Mouse (Mus musculus) hindbrain, embryonic 15.5 days (tissue): ENCODE results near the gene Nms. TPM values are rescaled to one million over a fixed set of nuclear protein-coding genes. Genes with fewer than 3 reads are reported as not detected.

Experiments used
- ATAC-seq: fragments of 200-750 bp; cut with Nextera tagmentation; 2 replicates; pipeline ENCODE4 v1.8.0; 2017; ENCODE audit warnings: low read depth, moderate number of reproducible peaks, moderate TSS enrichment; ENCODE audit not compliant: low FRiP score
- H3K27ac ChIP-seq: fragments of 300-500 bp; sonication (generic); replicated peaks from 2 replicates; pipeline ENCODE4 v1.5.1; 2015; ENCODE audit warnings: mild to moderate bottlenecking, inconsistent platforms
- H3K27me3 ChIP-seq: fragments of 300-500 bp; sonication (generic); 2 replicates; pipeline ENCODE4 v1.6.1; 2015; ENCODE audit warnings: control low read depth, inconsistent platforms
- H3K36me3 ChIP-seq: fragments of 300-500 bp; sonication (generic); 2 replicates; pipeline ENCODE4 v1.6.1; 2015; ENCODE audit warnings: control low read depth, inconsistent platforms
- H3K4me1 ChIP-seq: fragments of 300-500 bp; sonication (generic); replicated peaks from 2 replicates; pipeline ENCODE4 v1.6.1; 2015; ENCODE audit warnings: control low read depth, inconsistent platforms
- H3K4me2 ChIP-seq: fragments of 300-500 bp; sonication (generic); 2 replicates; pipeline ENCODE4 v1.6.1; 2015; ENCODE audit warnings: moderate library complexity, mild to moderate bottlenecking, inconsistent platforms
- H3K4me3 ChIP-seq: fragments of 300-500 bp; sonication (generic); 2 replicates; pipeline ENCODE4 v1.5.1; 2015; ENCODE audit warnings: mild to moderate bottlenecking, inconsistent platforms
- H3K9ac ChIP-seq: fragments of 300-500 bp; sonication (generic); 2 replicates; pipeline ENCODE4 v1.6.1; 2015; ENCODE audit warnings: inconsistent platforms
- H3K9me3 ChIP-seq: fragments of 300-500 bp; sonication (generic); 2 replicates; pipeline ENCODE4 v1.6.1; 2016; ENCODE audit warnings: control low read depth, inconsistent platforms
- WGBS: fragments of 180-500 bp; shearing (Covaris S2); methylation state at CpG from one replicate; pipeline ENCODE4 v1.1.7; 2015; 5-methylcytosine and 5-hydroxymethylcytosine counted together
- polyA plus RNA-seq: library from polyadenylated mRNA; unstranded; fragments of >200 nt; fragmentation: Nextera tagmentation; extraction: Ambion mirVana; gene quantifications from 2 replicates; pipeline ENCODE4 v1.2.1, GENCODE M21; 2015

Gene Nms
- polyA plus RNA-seq, 1 experiment from 2014 or later = 1.5 TPM

DNA sequence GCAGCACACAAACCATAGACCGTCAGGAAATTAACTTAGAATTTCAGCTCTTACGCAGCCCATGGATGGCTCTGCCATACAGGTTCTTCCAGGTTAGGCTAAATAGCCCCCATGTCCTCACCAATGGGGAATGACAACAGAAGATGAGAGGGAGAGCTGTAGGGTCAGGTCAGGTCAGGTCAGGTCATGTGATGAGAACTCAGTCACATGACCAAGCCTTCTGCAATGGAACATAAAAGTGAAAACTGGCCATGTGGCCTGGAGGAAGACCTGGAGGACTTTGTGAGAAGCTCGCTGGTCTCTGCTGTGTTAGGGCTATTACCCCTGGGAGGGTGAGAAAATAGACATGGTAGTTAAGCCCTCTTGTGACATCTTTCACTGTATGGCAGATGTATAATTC is 17.5 kb downstream of the Nms start:
- Histone ChIP-seq H3K4me3 (no peak overlapping the region), H3K4me2 (no peak overlapping the region), H3K27me3 (no peaks in the 10 kb centered on the region), H3K9ac (no peak overlapping the region), H3K4me1 (no peaks in the 10 kb centered on the region), H3K27ac (no peak overlapping the region), H3K9me3 (no peaks in the 10 kb centered on the region), H3K36me3 (no peaks in the 10 kb centered on the region)
- 94% methylated on average over 3 of the region's 3 CpGs for WGBS
- ATAC-seq = no peak

DNA sequence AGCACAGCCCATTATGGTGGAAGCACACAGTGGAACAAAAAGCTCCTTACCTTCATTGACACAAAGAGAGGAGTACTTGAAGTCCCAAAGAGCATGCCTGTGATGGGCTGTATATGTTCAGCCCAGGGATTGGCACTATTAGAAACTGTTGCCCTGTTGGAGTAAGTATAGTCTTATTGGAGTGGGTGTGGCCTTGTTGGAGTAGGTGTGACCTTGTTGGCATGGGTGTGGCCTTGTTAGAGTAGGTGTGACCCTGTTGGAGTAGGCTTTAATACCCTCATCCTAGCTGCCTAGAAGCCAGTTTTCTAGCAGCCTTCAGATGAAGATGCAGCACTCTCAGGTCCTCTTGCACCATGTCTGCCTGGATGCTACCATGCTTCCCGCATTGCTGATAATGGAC is 30.2 kb downstream of the Nms start:
- whole genome bisulfite sequencing = 95% methylated on average over 1 of the region's 1 CpGs
- H3K27me3 ChIP-seq = no peaks in the 10 kb centered on the region
- H3K9ac ChIP-seq = no peak overlapping the region
- H3K36me3 ChIP-seq = no peaks in the 10 kb centered on the region
- no peaks in the 10 kb centered on the region for H3K4me1 ChIP-seq
- H3K27ac ChIP-seq = no peak overlapping the region
- no peak overlapping the region for H3K4me3 ChIP-seq
- ATAC-seq = no peak
- H3K4me2 ChIP-seq = no peak overlapping the region
- H3K9me3 ChIP-seq = no peaks in the 10 kb centered on the region

DNA sequence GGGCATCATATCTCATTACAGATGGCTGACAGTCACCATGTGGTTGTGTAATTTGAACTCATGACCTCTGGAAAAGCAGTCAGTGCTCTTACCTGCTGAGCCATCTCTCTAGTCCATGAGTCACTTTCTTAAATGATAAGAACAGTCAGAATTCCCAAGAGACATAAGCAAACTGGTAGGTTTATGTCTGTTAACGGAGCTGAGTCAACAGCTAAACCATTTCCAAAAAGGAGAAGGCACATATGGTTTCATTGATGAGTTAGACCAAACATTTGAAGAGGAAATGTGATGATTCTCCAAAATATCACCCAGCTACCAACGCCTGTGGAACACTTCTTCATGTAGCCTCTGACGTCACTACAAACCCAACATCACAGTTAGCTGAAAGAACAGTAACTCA is 32.8 kb downstream of the Nms start:
- no peaks in the 10 kb centered on the region for H3K9me3 ChIP-seq
- no peak for ATAC-seq
- H3K4me2 ChIP-seq = no peak overlapping the region
- no peaks in the 10 kb centered on the region for H3K4me1 ChIP-seq
- H3K36me3 ChIP-seq = no peaks in the 10 kb centered on the region
- 88% methylated on average over 3 of the region's 3 CpGs for WGBS
- H3K27me3 ChIP-seq = no peaks in the 10 kb centered on the region
- no peak overlapping the region for H3K9ac ChIP-seq
- no peak overlapping the region for H3K4me3 ChIP-seq
- no peak overlapping the region for H3K27ac ChIP-seq

DNA sequence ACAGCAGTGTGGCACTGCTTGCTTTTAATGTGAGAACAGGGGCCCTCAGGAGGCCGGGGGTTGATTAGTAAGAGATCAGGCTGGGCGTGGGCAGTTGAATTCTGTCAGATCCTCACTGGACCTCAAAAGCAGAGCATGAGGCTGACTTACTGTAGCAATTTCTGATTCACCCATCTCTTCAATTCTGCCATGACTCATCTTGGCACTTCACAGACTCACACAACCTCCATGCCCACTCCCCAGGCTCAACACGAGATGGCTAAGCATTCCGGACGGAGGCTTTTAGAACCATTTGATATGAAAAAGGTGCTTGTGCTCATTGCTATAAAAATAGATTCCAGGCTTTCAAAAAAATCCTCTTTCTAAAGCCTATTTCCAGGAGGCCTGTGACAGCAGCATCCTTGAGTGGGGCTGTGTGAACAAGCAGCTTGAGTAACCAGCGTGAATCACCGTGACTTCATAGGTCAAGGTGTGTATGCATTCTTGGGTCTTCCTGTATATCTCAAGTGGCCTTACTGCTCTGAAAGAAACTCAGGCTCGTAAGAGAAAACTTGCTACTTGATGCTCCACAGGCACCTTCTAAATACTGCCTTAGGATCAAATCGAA is 34.1 kb downstream of the Nms start:
- Histone ChIP-seq H3K27ac (no peak overlapping the region), H3K4me3 (no peak overlapping the region), H3K9ac (no peak overlapping the region), H3K9me3 (no peaks in the 10 kb centered on the region), H3K27me3 (no peaks in the 10 kb centered on the region), H3K4me2 (no peak overlapping the region), H3K36me3 (no peaks in the 10 kb centered on the region), H3K4me1 (no peaks in the 10 kb centered on the region)
- WGBS = 92% methylated on average over 9 of the region's 9 CpGs
- no peak for ATAC-seq

DNA sequence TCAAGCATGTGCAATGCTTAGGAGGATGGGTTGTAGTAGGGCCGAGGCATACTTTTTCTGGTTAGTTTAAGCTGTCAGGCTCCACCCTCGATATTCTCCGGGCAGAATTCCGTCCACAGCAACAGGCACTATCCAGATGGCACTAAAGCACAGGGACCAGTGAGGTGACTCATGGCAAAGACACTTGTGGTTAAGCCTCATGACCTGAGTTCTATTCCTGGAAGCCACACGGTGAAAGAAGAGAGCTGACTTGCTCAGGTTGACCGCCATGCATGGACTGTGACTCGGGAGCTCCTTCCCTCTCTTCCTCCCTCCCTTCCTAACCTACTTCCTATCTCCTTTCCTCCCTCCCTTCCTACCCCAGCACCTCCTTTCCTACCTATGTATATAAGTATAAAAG is 41.0 kb downstream of the Nms start:
- Histone ChIP-seq H3K27me3 (no peaks in the 10 kb centered on the region), H3K9me3 (no peaks in the 10 kb centered on the region), H3K4me2 (no peak overlapping the region), H3K9ac (no peak overlapping the region), H3K4me1 (no peaks in the 10 kb centered on the region), H3K27ac (no peak overlapping the region), H3K4me3 (no peak overlapping the region), H3K36me3 (no peaks in the 10 kb centered on the region)
- 84% methylated on average over 7 of the region's 7 CpGs for WGBS
- no peak for ATAC-seq

DNA sequence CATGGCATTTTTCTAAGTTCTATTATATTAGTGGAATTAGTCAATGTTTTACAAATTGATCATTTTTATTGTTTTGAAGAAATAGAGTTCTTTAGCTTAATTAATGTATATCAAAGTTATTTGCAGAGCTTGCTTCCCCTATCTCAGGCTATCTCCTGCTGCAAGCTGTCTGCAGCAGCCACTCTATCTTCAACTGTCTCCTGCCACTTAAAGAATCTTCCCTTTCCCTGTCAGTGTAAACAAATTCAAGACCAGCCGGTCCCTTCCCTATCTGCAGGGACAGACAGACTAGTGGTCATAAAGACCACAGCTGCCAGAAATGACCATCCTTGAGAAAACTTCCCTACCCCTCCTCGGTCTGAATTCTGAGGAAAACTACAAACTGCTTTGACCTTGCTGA is 44.9 kb downstream of the Nms start:
- H3K36me3 ChIP-seq = no peaks in the 10 kb centered on the region
- H3K27ac ChIP-seq = no peak overlapping the region
- H3K9me3 ChIP-seq = no peaks in the 10 kb centered on the region
- H3K27me3 ChIP-seq = no peaks in the 10 kb centered on the region
- no peak for ATAC-seq
- peaks cover 9% of the 10 kb centered on the region for H3K4me1 ChIP-seq
- 81% methylated on average over 2 of the region's 2 CpGs for WGBS
- no peak overlapping the region for H3K9ac ChIP-seq
- no peak overlapping the region for H3K4me3 ChIP-seq
- no peak overlapping the region for H3K4me2 ChIP-seq

DNA sequence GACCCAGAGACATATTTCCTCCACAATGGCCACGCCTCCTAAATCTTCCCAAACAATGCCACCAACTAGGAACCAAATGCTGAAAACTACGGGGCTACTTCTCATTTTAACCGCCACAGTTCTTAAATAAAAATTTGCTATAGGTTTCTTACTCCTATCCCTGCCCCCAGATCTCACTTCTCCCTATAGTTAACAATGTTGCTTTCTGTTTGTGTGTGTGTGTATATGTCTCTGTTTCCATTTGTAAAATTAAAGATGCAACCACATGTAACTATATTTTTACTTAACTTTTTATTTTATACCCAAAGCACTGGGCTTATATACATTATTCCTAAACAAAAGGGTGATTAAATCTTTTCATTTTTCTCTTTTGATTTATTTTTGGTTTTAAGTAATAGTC is 46.4 kb downstream of the Nms start, which contains the start of gene Pdcl3:
Gene Pdcl3 (plus strand): TSS at position 301 of the 400 bp plus-strand sequence.
- H3K36me3 ChIP-seq = no peaks in the 10 kb centered on the region

DNA sequence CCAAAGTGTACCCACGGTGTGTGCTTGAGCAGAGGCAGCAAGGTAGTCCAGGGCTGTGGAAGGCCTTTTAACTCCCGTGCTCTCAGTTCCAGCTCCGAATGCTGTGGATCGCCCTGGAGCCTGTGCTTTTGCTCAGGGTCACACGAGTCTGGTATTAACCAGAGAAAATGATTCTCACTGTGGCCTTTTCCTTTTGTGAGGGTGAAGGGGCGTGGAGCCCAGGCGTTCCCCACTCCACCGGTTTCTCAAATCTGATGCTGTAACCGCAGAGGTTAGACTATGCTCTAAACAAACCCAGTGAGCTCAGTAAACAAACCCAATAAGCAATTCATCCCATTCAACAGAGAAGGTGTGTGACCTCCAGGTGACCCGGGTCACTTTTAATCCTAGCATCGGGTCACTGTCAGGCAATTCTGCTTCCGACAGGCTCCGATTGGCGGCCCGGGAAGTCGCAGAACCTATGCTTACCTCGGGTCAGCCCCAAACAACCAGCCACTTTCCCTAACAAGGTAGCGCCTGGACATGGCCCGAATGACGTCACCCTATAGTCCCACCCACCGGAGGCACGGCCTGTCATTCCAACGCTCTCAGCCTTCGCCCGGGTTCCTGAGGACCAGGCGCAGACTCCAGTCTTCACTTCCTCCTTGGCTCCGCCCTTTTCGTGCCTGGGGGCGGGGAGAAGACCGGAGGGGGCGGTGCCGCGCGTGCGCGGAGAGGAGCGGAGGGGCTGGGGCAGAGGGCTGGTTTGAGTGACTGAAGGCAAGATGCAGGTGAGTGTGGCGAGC is 48.3 kb downstream of the Nms start:
- peak overlapping the region; percentile 75 for H3K4me2 ChIP-seq
- no peaks in the 10 kb centered on the region for H3K27me3 ChIP-seq
- H3K4me3 ChIP-seq = peak overlapping the region; percentile 54
- H3K9ac ChIP-seq = peak overlapping the region; percentile 65
- H3K27ac ChIP-seq = peak overlapping the region; percentile 80
- H3K4me1 ChIP-seq = peaks cover 18% of the 10 kb centered on the region
- no peaks in the 10 kb centered on the region for H3K9me3 ChIP-seq
- H3K36me3 ChIP-seq = 0 out of 2 replicates have a peak, but pooled peaks cover 5% of the 10 kb centered on the region
- 5% methylated on average over 37 of the region's 38 CpGs for WGBS
- ATAC-seq = peak; percentile 99

More for the DNA sequence above, 46.4 kb downstream of the Nms start, which contains the start of gene Pdcl3:
- Histone ChIP-seq H3K4me3 (no peak within 1 kb of the TSS), H3K4me2 (no peak within 1 kb of the TSS), H3K27me3 (no peaks in the 10 kb centered on the region), H3K9ac (no peak within 1 kb of the TSS), H3K27ac (no peak within 1 kb of the TSS), H3K4me1 (peaks cover 14% of the 10 kb centered on the region), H3K9me3 (no peaks in the 10 kb centered on the region)
- ATAC-seq = no peak
- WGBS = 91% methylated on average over 3 of the region's 3 CpGs

DNA sequence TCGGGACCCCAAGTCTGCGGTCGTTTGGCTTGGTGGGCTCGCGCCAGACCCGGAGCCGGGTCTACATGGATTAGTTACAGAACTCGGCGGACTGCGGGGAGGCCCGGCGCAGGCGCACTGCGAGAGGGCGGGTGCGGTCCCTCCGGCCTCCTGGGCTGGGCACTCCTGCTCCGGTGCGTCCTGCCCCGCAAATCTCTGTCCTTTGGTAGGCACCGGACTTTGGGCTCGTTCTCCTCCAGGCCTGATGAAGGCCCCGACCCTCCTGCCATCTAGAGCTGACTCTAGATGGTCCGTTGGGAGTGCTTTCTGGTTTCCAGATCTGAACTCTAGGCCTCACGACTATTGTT is 48.9 kb downstream of the Nms start:
- peak overlapping the region; percentile 62 for H3K27ac ChIP-seq
- no peaks in the 10 kb centered on the region for H3K27me3 ChIP-seq
- H3K36me3 ChIP-seq = 0 out of 2 replicates have a peak, but pooled peaks cover 5% of the 10 kb centered on the region
- under 1% methylated on average over 25 of the region's 25 CpGs for WGBS
- peaks cover 18% of the 10 kb centered on the region for H3K4me1 ChIP-seq
- peak overlapping the region; percentile 65 for H3K9ac ChIP-seq
- H3K9me3 ChIP-seq = no peaks in the 10 kb centered on the region
- peak overlapping the region; percentile 75 for H3K4me2 ChIP-seq
- peak; percentile 86; the same call in 1 of the 2 replicates for ATAC-seq
- H3K4me3 ChIP-seq = peak overlapping the region; percentile 54

DNA sequence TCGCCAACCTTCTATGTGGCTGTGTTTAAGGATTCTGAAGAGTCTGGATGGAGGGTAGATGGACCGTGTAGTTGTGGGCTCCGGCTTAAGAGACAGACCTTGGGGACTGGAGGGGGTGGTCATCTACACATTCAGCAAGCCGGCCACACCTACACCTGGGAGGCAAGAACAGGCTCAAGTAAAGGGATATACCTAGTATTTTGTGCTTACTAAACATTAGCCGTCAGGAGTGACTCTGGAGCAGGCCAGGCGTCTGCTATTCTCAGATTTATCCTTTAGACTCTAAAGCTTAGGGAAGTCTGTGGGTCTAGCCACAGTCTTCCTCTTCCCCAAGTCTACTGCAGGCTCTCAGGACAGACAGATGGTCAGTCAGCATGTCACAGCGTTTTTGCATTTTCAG is 49.4 kb downstream of the Nms start:
- 38% methylated on average over 7 of the region's 7 CpGs for WGBS
- peak overlapping the region; percentile 75 for H3K4me2 ChIP-seq
- ATAC-seq = no peak

DNA sequence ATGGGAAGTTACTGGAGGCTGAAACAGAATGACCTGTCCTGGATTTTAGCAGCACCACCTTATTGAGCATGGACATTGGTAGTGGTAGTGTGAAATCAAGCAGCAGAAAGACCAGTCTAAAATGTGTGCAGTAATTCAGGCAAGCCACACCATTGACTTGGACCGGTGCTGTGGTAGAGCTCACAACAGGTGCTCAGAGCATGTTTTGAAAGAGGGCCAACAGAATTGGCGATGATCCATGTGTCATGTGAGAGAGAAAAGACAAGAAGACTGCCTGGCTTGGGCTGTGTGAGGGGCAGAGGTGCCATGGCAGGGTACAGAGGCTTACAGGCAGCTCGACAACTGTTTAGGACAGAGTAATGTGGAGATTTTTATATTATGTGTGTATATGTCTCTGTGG is 53.4 kb downstream of the Nms start:
- Histone ChIP-seq H3K27ac (no peak overlapping the region), H3K4me1 (peaks cover 14% of the 10 kb centered on the region), H3K36me3 (peaks cover 27% of the 10 kb centered on the region), H3K27me3 (no peaks in the 10 kb centered on the region), H3K9ac (no peak overlapping the region), H3K9me3 (no peaks in the 10 kb centered on the region), H3K4me2 (no peak overlapping the region), H3K4me3 (no peak overlapping the region)
- 71% methylated on average over 3 of the region's 3 CpGs for WGBS
- no peak for ATAC-seq

More for the DNA sequence above, 49.4 kb downstream of the Nms start:
- Histone ChIP-seq H3K27ac (peak overlapping the region; percentile 62; the same call in 1 of the 2 replicates), H3K4me1 (peaks cover 18% of the 10 kb centered on the region), H3K36me3 (0 out of 2 replicates have a peak, but pooled peaks cover 5% of the 10 kb centered on the region), H3K4me3 (peak overlapping the region; percentile 54), H3K9ac (peak overlapping the region; percentile 65), H3K9me3 (no peaks in the 10 kb centered on the region), H3K27me3 (no peaks in the 10 kb centered on the region)
